Mouse (Mus musculus): Measurements from ENCODE around the gene Gipc2. TPM values are rescaled to one million over a fixed set of nuclear protein-coding genes. Genes with fewer than 3 reads are reported as not detected.

Gene Gipc2
- polyA plus RNA-seq, 1 experiment from 2014 or later, result 12.3 TPM

GRCm38 (mm10) chr3:152064166-152064565 lies 101.9 kb downstream of the Gipc2 start:
- ATAC-seq (ENCODE audit: low read depth), result no peak
- Histone ChIP-seq H3K4me3 (ENCODE audit: low read length) (no peak overlapping the region), H3K27ac (ENCODE audit: low read length) (no peak overlapping the region), H3K9ac (ENCODE audit: low read length) (no peak overlapping the region), H3K36me3 (ENCODE audit: control insufficient read depth, insufficient read depth, low read length) (no peaks in the 10 kb centered on the region), H3K9me3 (ENCODE audit: control insufficient read depth, low read length) (no peaks in the 10 kb centered on the region), H3K4me1 (replicated peaks; ENCODE audit: control insufficient read depth, insufficient read depth, low read length) (peaks cover 3% of the 10 kb centered on the region; the same call in 1 of the 2 replicates), H3K27me3 (ENCODE audit: control insufficient read depth, insufficient read depth, low read depth, low read length) (no peaks in the 10 kb centered on the region), H3K4me2 (ENCODE audit: low read depth, low read length) (no peak overlapping the region)
- 89% methylated on average over 2 of the region's 2 CpGs for WGBS

DNA sequence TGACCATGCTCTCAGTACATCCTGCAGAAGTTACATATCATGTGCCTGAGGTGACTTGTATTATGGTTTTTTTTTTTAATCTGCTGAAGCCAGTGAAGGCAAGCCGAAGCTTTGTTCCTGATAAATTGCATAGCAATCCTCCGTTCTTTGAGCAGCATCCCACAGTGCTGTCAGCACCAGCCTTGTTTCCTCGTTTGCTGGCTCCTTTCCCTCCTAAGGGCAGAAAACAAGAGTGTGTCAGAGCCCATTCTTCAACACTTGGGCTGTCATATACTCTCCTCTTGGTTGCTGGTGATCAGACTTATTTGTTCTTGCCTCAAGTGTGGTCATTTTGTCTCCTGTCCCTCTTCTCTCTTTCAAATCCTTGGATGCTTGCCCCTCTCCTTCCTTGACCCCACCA lies 103.2 kb downstream of the Gipc2 start:
- Histone ChIP-seq H3K4me3 (ENCODE audit: low read length) (no peak overlapping the region), H3K4me2 (ENCODE audit: low read depth, low read length) (no peak overlapping the region), H3K27ac (ENCODE audit: low read length) (no peak overlapping the region), H3K9me3 (ENCODE audit: control insufficient read depth, low read length) (no peaks in the 10 kb centered on the region), H3K4me1 (replicated peaks; ENCODE audit: control insufficient read depth, insufficient read depth, low read length) (peaks cover 3% of the 10 kb centered on the region; the same call in 1 of the 2 replicates), H3K9ac (ENCODE audit: low read length) (no peak overlapping the region), H3K36me3 (ENCODE audit: control insufficient read depth, insufficient read depth, low read length) (no peaks in the 10 kb centered on the region), H3K27me3 (ENCODE audit: control insufficient read depth, insufficient read depth, low read depth, low read length) (no peaks in the 10 kb centered on the region)
- ATAC-seq (ENCODE audit: low read depth), result no peak
- 40% methylated on average over 3 of the region's 3 CpGs for WGBS

DNA sequence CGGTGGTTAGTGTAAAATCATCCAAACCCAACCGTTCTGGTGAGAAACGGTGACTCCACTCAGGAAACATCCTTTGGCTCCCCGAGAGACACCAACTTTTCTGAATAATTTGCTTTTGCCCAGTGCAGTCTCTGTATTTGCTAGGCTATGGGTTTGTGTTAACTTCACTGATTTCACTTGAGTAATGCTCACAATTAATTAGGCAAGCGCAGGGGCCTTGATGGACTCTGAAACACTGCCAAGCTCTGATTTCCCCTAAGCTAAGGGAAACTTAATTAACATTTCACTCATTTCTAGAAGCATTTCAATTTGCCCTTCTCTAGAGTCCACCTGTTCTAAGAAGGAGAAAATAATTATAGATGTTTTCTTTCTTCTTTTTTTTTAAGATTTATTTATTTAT lies 104.9 kb downstream of the Gipc2 start:
- H3K27me3 ChIP-seq (ENCODE audit: control insufficient read depth, insufficient read depth, low read depth, low read length), result no peaks in the 10 kb centered on the region
- no peak overlapping the region for H3K9ac ChIP-seq (ENCODE audit: low read length)
- H3K36me3 ChIP-seq (ENCODE audit: control insufficient read depth, insufficient read depth, low read length), result no peaks in the 10 kb centered on the region
- no peak overlapping the region for H3K27ac ChIP-seq (ENCODE audit: low read length)
- ATAC-seq (ENCODE audit: low read depth), result no peak
- H3K4me3 ChIP-seq (ENCODE audit: low read length), result no peak overlapping the region
- H3K4me2 ChIP-seq (ENCODE audit: low read depth, low read length), result no peak overlapping the region
- WGBS, result 90% methylated on average over 5 of the region's 5 CpGs
- H3K9me3 ChIP-seq (ENCODE audit: control insufficient read depth, low read length), result no peaks in the 10 kb centered on the region
- no peaks in the 10 kb centered on the region for H3K4me1 ChIP-seq (replicated peaks; ENCODE audit: control insufficient read depth, insufficient read depth, low read length)

DNA sequence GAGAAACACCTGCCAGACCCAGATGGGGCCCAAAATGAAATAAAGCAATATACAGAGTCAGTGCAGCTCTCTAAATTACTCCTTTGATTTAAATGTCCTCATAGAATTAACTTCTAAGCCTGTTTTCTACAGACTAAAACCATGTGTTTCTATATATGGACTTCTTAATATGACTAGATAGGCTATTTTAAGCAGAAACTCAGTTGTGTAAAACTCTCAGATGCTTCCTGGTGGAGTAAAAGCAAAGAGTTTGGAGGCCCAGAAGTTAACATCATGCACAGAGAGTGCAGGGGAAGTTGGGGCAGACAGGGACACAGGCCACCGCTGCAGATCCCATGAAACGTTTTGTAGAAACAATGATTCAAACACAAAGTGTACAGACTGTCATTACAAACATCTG lies 107.8 kb downstream of the Gipc2 start:
- Histone ChIP-seq H3K9ac (ENCODE audit: low read length) (no peak overlapping the region), H3K4me2 (ENCODE audit: low read depth, low read length) (no peak overlapping the region), H3K27ac (ENCODE audit: low read length) (no peak overlapping the region), H3K4me3 (ENCODE audit: low read length) (no peak overlapping the region), H3K9me3 (ENCODE audit: control insufficient read depth, low read length) (no peaks in the 10 kb centered on the region), H3K4me1 (replicated peaks; ENCODE audit: control insufficient read depth, insufficient read depth, low read length) (no peaks in the 10 kb centered on the region), H3K27me3 (ENCODE audit: control insufficient read depth, insufficient read depth, low read depth, low read length) (no peaks in the 10 kb centered on the region), H3K36me3 (ENCODE audit: control insufficient read depth, insufficient read depth, low read length) (no peaks in the 10 kb centered on the region)
- ATAC-seq (ENCODE audit: low read depth), result no peak
- WGBS, result 68% methylated on average over 2 of the region's 2 CpGs

DNA sequence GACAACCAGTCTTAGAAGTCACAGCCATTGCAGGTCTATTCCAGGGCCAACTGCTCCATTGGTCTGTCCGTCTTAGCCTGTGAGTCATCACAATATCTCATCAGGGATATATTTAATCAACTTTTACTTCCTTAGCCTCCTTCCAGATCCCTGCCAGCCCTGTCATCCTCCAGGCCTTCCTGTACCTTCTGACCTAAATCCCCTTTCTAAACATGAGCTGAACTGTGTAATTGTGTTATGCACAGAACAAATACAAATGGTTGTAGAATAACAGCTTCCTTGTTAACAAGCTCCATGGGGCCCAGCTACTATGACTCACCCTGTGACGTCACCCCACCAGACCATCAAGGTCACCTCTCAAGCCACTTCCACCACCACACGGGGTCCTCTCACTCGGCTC lies 111.8 kb downstream of the Gipc2 start:
- ATAC-seq (ENCODE audit: low read depth), result no peak
- Histone ChIP-seq H3K9me3 (ENCODE audit: control insufficient read depth, low read length) (no peaks in the 10 kb centered on the region), H3K27ac (ENCODE audit: low read length) (no peak overlapping the region), H3K9ac (ENCODE audit: low read length) (no peak overlapping the region), H3K4me3 (ENCODE audit: low read length) (no peak overlapping the region), H3K4me1 (replicated peaks; ENCODE audit: control insufficient read depth, insufficient read depth, low read length) (no peaks in the 10 kb centered on the region), H3K4me2 (ENCODE audit: low read depth, low read length) (no peak overlapping the region), H3K27me3 (ENCODE audit: control insufficient read depth, insufficient read depth, low read depth, low read length) (no peaks in the 10 kb centered on the region), H3K36me3 (ENCODE audit: control insufficient read depth, insufficient read depth, low read length) (no peaks in the 10 kb centered on the region)
- WGBS, result 52% methylated on average over 4 of the region's 4 CpGs

DNA sequence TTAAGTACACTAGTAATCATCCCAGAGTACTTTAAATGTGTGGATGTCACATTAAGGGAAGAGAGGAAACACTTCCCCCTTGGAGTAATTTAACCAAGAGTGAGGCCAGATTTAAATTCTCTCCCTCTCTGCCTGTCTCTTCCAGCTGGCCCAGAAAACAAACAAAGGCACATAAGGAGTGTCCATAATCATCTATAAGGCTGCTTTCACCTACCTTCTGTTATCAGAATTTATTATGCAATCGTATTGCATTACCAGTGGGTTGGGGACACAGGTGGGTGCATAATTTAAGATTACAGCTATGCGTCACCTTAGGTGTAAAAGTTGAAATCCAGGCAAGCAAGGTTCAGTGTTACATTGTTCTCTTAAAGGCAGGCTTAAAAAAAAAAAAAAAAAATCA lies 114.1 kb downstream of the Gipc2 start:
- ATAC-seq (ENCODE audit: low read depth), result no peak
- no peak overlapping the region for H3K27ac ChIP-seq (ENCODE audit: low read length)
- WGBS, result 82% methylated on average over 2 of the region's 2 CpGs
- no peaks in the 10 kb centered on the region for H3K36me3 ChIP-seq (ENCODE audit: control insufficient read depth, insufficient read depth, low read length)
- no peak overlapping the region for H3K4me2 ChIP-seq (ENCODE audit: low read depth, low read length)
- no peaks in the 10 kb centered on the region for H3K9me3 ChIP-seq (ENCODE audit: control insufficient read depth, low read length)
- H3K9ac ChIP-seq (ENCODE audit: low read length), result no peak overlapping the region
- H3K4me3 ChIP-seq (ENCODE audit: low read length), result no peak overlapping the region
- H3K4me1 ChIP-seq (replicated peaks; ENCODE audit: control insufficient read depth, insufficient read depth, low read length), result no peaks in the 10 kb centered on the region
- H3K27me3 ChIP-seq (ENCODE audit: control insufficient read depth, insufficient read depth, low read depth, low read length), result no peaks in the 10 kb centered on the region

- H3K4me1 ChIP-seq (replicated peaks; ENCODE audit: control insufficient read depth, insufficient read depth, low read length), result no peaks in the 10 kb centered on the region
- no peaks in the 10 kb centered on the region for H3K9me3 ChIP-seq (ENCODE audit: control insufficient read depth, low read length)
- H3K36me3 ChIP-seq (ENCODE audit: control insufficient read depth, insufficient read depth, low read length), result no peaks in the 10 kb centered on the region
- H3K27ac ChIP-seq (ENCODE audit: low read length), result no peak overlapping the region
- no peaks in the 10 kb centered on the region for H3K27me3 ChIP-seq (ENCODE audit: control insufficient read depth, insufficient read depth, low read depth, low read length)
- no peak for ATAC-seq (ENCODE audit: low read depth)
- no peak overlapping the region for H3K9ac ChIP-seq (ENCODE audit: low read length)
- H3K4me2 ChIP-seq (ENCODE audit: low read depth, low read length), result no peak overlapping the region
- no peak overlapping the region for H3K4me3 ChIP-seq (ENCODE audit: low read length)
Measured at GRCm38 (mm10) chr3:152047914-152048313, 118.1 kb downstream of the Gipc2 start.

DNA sequence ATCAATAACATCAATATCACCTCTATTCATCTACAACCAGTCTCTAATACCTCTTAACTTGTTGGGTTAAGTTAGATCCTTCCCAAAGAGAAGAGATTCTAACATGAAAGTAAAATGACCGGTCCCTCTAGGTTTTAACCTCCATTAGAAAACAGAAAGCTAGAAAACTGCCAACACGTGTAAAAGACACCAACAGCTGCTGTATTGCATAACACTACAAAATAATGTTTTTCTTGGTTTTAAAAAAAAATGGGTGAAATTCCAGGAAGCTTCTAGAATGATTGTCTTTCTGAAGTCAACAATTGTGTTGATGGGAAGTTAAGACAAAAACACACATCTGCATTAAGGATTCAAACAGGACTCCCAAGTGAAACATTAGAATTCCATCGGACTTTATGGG lies 119.1 kb downstream of the Gipc2 start:
- WGBS, result 67% methylated on average over 3 of the region's 3 CpGs
- H3K9me3 ChIP-seq (ENCODE audit: control insufficient read depth, low read length), result no peaks in the 10 kb centered on the region
- no peaks in the 10 kb centered on the region for H3K27me3 ChIP-seq (ENCODE audit: control insufficient read depth, insufficient read depth, low read depth, low read length)
- no peaks in the 10 kb centered on the region for H3K36me3 ChIP-seq (ENCODE audit: control insufficient read depth, insufficient read depth, low read length)
- no peak overlapping the region for H3K9ac ChIP-seq (ENCODE audit: low read length)
- no peak overlapping the region for H3K4me2 ChIP-seq (ENCODE audit: low read depth, low read length)
- no peak overlapping the region for H3K27ac ChIP-seq (ENCODE audit: low read length)
- H3K4me3 ChIP-seq (ENCODE audit: low read length), result no peak overlapping the region
- no peaks in the 10 kb centered on the region for H3K4me1 ChIP-seq (replicated peaks; ENCODE audit: control insufficient read depth, insufficient read depth, low read length)
- ATAC-seq (ENCODE audit: low read depth), result no peak

Measured in lung, embryonic 16.5 days (tissue).